ENCODE assay signal across 8 mouse cellular contexts in the genomic region with DNA sequence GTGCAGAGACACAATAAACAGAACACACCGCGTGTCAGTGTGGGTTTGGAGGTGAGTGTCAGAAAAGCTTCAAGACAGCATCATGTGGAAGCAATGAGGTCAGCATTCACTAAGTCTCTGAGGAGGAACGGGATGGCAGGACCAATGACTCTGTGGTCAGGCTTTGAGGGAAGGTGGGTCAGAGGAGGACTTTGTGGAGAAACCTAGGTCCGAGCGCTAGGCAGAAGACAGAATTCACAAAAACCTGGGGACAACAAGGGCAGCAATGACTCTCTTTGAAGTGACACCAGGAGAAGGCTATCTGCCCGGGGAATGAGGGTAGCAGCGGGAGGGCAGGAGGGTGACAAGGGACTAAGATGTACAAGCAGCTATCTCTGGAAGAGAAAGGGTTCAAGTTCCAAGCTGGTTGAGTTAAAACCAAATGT. TPM values are rescaled to one million over a fixed set of nuclear protein-coding genes. Genes with fewer than 3 reads are reported as not detected.
DNase-seq lines count a peak whose midpoint lies in the region; ATAC-seq and TF ChIP-seq lines count a peak whose summit lies in the region.

No protein-coding gene starts in this region.

- TF ChIP-seq EP300 in stomach, postnatal 0 days (optimal IDR thresholded peaks at IDR 0.05), result no peak

- no peak overlapping the region for H3K9ac ChIP-seq in stomach, postnatal 0 days (ENCODE audit: low read length)

- no peaks in the 10 kb centered on the region for H3K36me3 ChIP-seq in stomach, postnatal 0 days (ENCODE audit: control insufficient read depth, insufficient read depth, low read length)

- H3K4me2 ChIP-seq in stomach, postnatal 0 days (replicated peaks; ENCODE audit: low read depth), result peak overlapping the region; percentile 73

- peak; percentile 59 for ATAC-seq in cerebellum, adult (ENCODE audit: insufficient number of reproducible peaks, low FRiP score, low TSS enrichment)
- no peak for ATAC-seq in stomach, postnatal 0 days (ENCODE audit: low FRiP score, low TSS enrichment)

- no peaks in the 10 kb centered on the region for H3K9me3 ChIP-seq in stomach, postnatal 0 days (ENCODE audit: control insufficient read depth, low read length)

- DNase-seq in cerebellum, adult 11 months, result no peak
- DNase-seq in right cerebral cortex, adult 2 months (ENCODE audit: low spot score in 2 of 2), result peak; percentile 21 to 44
- DNase-seq in right cerebral cortex, postnatal 4 days, result no peak
- DNase-seq in kidney, postnatal 36 days, result peak; percentile 28 to 30
- no peak for DNase-seq in stomach, postnatal 0 days (ENCODE audit: low spot score)
- DNase-seq in thymus, postnatal 4 days, result no peak
- DNase-seq in layer of hippocampus, adult 11-12 months (ENCODE audit: low spot score), result no peak

- H3K27me3 ChIP-seq in stomach, postnatal 0 days (ENCODE audit: control insufficient read depth, insufficient read depth, low read length), result no peaks in the 10 kb centered on the region

- no peaks in the 10 kb centered on the region for H3K4me1 ChIP-seq in stomach, postnatal 0 days (replicated peaks; ENCODE audit: control insufficient read depth, insufficient read depth)

- TF ChIP-seq CTCF in stomach, postnatal 0 days (IDR thresholded peaks at IDR 0.05; ENCODE audit: low read depth), result no peak

- WGBS in stomach, postnatal 0 days, result under 1% methylated on average over 7 of the region's 7 CpGs

- H3K27ac ChIP-seq in stomach, postnatal 0 days (replicated peaks), result no peak overlapping the region

- peak overlapping the region; percentile 44 for H3K4me3 ChIP-seq in stomach, postnatal 0 days (ENCODE audit: low read depth, low read length)

RNA-seq across cellular contexts. Expression of a gene that starts 1.0 kb away (rescaled TPM):
- polyA plus RNA-seq in stomach, postnatal 0 days (2015; fragmentation: Nextera tagmentation; extraction: Ambion mirVana), result 0.62 and 0.87 TPM in 2 replicates

Comparison
In these comparisons a context has a peak if more than half of its experiments do, and no peak if none do; other contexts are left out.
1. DNase-seq: peak in right cerebral cortex, adult 2 months (2 of 2) and kidney, postnatal 36 days (2 of 2); none in cerebellum, adult 11 months (single experiment), right cerebral cortex, postnatal 4 days (single experiment), stomach, postnatal 0 days (single experiment), thymus, postnatal 4 days (single experiment) and layer of hippocampus, adult 11-12 months (single experiment).